Mouse (Mus musculus): Measurements from ENCODE around the gene Zfp281.

DNA sequence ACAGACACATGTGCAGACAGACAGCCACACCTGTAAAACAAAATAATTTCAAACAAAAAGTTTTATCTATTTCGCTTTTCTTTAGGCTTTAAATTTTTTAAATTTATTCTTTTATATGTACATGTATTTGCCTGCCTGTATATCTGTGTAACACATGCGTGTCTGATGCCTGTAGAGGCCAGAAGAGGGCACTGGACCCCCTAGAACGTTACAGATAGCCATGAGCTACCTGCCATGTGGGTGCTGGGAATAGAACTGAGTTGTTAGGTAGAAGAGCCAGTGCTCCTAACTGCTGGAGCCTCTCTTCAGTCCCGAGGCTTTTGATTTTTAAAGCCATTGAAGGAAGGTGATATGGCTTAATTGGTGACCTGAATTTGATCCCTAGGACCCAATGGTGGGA lies 20.5 kb upstream of the Zfp281 start:
- no peak for TF ChIP-seq CTCF (IDR thresholded peaks at IDR 0.05; ENCODE audit: low read depth)
- TF ChIP-seq EP300 (IDR thresholded peaks at IDR 0.05; ENCODE audit: low read depth), result no peak

Data from liver, embryonic 14.5 days (tissue).